Mouse (Mus musculus): ENCODE measurements at regions not wholly inside any gene's neighbourhood (a gene's known extent, or its start where the extent isn't known, plus 50 kb on each side); places are given as distances from the start of the nearest gene placed in this dataset.
A peak's percentile ranks its signal among the peaks of the same experiment; 100 is the strongest.

DNA sequence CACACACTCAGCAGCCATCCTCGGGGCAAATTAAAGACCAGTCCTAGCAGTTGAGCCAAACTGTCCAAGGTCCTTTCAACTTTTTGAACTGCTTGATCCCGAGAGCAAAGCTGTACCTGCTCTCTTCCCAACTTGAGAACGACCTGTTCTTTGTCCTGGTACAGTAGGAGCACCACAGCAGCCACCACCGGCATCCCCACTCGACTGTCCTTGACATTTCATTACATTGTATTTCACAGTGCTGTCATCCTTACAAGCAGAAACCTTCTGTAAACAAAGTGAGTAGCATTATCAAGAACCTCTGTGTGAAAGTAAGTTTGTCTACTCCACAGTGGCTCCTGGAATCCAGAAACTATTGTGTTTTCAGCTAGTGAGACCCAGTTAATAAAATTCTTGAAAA is 240.2 kb upstream of the Zfp462 start:
- no peak for DNase-seq (ENCODE audit: low spot score in 2 of 2)

DNA sequence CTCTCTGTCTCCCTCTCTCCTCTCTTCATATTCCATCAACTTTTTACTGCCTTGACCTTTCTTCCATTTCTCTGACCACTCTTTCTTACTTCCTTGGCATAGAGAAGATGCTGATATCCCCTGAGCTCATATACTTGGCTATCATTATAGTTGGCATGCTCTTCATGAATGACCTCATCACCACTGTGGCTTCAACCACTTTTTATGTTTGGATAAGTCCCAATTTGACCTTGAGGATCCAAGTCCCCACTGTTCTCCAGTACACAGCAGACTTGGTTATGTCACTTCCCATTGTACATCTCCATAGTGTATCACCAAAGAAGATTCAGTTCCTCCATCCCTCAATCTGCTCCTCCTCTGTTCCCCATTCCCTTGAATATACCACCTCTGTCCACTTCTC is 235.1 kb upstream of the Zfp462 start:
- no peak for DNase-seq (ENCODE audit: low spot score in 2 of 2)

DNA sequence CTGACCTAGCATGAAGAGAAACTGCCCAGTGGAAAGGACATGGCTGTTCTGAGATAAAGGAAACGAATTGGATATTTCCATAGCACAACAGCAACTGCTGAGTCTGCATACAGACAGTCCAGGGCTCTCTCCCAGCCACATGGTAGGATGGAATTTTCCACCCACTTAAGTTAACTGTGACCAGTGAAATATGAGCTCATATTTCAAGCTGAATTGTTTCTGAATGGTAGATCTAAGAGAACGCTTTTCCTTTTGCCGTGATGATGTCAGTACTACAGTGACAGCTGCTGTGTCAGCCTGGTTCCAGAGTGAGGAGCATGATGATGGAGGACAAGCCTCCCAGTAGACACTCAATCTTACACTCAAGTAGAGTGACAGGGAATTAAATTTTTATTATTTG is 231.9 kb upstream of the Zfp462 start:
- no peak for DNase-seq (ENCODE audit: low spot score in 2 of 2)

DNA sequence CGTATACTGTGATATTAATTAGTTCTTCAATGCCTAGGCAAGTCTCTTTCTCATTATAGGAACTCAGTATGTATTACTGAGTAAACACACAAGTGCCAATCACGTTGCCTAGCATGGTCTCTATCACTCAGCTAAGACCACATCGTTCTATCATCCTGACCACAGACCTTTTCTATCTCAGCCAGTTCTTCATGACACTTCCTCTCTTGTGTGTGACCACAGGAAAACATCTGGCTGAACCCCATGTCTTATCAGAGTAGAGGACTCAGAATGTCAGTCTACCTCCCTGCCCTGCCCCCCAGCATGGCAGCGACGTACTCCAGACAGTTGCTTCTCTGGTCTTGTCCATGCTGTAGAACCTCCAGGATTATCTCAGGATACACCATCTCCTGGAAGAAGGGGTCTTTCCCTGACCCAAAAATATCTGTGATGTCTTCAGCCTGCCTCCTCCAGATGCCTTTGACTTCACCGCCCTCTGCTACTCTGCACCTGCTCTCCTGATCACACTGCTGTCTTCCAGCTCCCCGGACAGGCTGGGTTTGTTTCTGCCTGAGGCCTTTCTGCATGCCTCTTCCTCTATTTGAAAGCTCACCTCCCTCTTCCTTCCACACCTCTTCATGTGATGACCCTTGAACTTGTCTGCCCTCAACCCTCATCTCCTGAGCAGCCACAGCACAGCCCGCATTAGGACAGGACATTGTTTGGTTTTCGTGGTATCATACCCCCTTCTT is 230.1 kb upstream of the Zfp462 start:
- no peak for DNase-seq (ENCODE audit: low spot score in 2 of 2)

DNA sequence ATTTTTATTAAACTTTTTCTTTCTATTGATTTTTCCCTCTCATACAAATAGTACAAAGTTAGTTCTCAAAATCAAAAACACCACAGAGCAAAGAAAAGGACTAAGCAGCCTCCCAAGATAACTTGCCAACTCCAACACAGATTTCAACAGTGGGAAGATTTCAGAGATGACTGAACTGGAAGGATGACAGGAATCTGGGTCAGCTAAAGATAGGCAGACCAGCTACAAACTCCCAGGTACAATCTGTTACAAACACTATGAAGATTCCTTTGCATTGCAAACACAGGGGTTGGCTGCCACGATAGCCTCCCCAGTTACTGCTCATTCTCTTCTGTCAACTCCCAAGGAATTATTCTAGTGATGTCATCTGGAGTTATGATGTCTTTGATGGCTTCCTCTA is 226.8 kb upstream of the Zfp462 start:
- DNase-seq (ENCODE audit: low spot score in 2 of 2) = no peak

DNA sequence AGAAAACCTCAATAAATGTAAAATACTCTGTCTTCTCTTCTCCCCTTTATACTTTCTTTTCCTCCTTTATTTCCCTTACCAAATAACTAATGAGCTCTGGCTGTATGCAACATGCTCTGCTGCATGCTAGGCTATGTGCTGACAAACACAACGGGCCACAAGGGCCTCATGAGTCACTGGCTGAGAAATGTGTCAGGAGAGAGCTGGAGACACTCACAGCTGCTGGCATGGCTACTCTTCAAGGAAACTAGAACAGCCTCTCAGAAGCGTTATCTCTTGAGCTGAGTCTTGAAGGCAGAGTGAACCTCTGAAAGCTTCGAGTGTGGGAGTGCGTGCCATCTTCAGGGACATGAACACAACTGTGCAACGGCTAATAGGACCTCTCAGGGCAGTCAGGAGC is 205.8 kb upstream of the Zfp462 start:
- no peak for DNase-seq (ENCODE audit: low spot score in 2 of 2)

DNA sequence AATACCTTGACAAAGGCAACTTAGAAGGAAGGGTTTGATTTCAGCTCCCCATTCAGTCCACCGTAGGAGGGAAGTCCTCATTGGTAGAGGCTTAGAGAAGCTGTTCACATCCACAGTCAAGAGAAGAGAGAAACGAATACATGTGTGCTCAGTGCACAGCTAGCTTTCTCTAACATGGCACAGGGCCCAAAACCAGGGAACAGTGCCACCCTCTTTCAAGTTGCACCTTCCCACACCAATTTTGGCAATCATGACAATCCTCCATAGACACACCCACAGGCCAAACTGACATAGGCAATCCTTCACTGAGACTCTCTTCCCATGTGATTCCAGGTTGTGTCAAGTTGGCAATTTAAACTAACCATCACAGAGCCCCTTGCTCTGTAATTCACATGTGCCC is 193.4 kb upstream of the Zfp462 start:
- DNase-seq (ENCODE audit: low spot score in 2 of 2) = no peak

DNA sequence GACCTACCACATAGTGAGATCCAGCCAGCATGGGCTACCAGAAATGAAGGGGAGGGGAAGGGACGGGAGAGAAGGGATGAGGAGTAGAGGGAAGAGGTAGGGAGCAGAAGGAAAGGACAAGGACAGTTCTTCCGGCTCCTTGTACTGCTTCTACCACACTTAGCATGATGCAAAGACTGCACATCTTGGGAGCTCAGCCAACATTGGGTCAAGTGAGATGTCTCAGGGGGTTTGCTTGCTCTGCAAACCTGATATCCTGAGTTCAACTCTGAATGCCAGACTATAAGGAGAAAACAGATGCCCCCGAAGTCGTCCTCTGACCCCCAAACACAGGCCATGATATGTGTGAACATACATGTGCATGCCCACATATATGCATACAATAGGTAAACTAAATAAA is 188.4 kb upstream of the Zfp462 start:
- DNase-seq (ENCODE audit: low spot score in 2 of 2) = no peak

DNA sequence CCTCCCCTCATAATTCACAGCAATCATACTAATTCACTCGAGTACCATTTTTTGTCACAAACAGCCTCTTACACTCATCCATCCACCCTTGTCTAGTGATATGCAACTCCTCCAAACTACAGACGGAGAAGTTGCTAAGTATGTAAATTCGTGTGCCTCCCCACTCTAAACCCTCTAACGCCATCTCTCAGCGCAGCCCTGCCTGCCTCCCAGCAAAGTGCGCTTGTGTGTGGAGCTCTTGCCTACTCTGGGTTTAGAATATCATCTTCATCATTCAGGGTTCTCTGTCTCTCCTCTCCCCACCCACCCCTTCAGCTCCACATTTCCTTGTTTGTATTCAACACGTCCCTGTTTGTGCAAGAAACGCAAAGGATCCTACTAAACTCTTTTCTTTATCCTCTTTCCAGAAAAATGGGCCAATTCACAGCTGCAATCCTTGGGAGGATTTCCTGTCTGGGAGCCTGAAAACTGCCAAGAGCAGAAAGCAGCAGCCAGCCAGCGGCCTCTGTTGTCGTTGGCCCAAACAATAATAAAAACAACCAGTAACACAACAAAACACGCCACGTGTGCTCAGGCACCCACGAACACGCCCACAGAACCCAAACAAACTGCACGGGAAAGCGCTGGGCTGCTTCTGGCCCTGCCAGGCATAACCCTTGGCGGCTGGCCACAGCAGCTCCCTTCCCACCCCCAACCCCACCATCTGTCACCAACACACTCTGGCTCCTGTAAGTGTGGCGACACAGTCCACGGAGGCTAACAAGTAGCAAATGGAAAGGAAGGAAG is 186.9 kb upstream of the Zfp462 start:
- DNase-seq (ENCODE audit: low spot score in 2 of 2) = peak; percentile 64 to 69

DNA sequence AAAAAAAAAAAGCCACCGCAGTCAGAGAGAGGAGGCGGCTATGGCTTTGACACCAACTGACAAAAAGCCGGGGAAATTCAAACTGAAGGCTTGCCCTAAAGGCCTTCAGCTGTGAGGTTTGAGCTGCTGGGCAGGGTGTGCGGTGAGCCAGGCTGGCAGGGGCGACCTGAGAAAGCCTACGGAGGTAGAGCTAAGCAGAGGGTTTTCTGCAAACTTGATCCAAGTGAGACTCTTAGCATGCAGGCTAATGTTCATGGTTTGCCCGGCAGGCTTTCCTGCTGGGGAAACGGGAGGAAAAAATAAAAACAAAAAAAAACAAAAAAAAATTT is 186.4 kb upstream of the Zfp462 start:
- DNase-seq (ENCODE audit: low spot score in 2 of 2) = no peak

DNA sequence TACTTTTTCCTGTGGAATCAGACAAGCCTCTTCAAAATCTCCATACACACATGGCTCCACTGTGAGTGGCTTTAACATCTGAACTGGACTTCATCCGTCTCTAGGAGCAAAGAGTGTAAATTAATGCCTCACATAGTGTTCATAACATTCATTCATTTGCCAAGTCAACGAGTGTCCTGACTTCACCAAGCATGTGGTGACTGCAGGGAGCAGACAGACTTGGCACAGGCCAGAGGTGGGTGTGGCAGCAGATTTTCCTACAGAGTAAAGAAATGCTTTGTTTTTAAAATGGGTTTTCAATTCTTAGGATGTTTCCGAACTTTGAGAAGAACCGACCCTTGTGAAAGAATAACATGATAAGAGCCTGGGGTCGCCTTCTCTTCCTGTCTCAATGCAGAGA is 183.6 kb upstream of the Zfp462 start:
- no peak for DNase-seq (ENCODE audit: low spot score in 2 of 2)

DNA sequence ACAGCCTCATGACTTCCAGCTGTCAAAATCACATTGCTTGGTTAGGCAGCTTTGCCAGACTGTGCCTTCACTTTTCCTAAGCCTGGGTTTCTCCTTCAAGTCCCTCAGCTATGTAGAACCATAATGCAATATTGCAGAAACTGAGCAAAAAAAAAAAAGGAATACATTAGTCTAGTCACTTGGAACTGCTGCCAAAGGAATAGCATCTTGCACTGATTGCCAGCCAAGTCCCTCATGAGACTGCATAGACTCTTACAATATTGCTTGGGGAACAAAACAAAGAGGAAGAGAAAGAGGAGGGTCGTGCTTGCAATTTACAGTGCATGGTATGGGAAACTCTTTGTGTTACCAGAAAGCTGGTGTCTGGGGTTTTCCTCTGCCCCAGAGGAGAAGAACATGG is 179.8 kb upstream of the Zfp462 start:
- peak; percentile 48 to 65 for DNase-seq (ENCODE audit: low spot score in 2 of 2)

DNA sequence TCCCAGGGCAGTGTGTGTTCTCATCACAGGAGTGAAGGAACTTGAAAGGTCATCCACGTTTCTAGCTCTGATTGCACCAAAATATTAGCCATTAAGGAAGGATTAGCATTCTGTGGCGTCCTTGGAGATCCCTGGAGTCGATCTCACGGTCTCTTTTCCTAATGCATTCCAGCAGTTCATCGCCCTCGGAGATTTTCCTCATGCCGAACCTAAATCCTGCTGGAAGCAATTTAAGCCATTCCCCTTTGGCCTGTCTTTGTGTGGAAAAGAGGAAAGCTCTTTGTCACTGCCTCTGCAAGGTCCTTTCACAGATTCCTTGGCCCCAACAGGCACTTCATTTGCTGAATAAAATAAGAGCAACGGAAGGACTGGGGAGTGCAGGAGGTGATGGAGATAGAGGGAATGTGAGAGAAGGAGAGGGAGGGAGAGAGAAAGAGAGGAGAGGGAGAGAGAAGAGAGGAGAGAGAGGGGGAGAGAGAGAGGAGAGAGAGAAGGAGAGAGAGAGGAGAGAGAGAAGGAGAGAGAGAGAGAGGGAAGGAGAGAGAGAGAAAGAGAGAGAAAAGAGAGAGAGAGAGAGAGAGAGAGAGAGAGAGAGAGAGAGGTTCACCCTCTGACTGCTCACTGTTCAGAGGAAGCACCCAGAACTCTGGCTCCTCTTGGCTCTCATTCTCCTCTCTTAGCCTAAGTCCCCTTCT is 177.2 kb upstream of the Zfp462 start:
- no peak for DNase-seq (ENCODE audit: low spot score in 2 of 2)

DNA sequence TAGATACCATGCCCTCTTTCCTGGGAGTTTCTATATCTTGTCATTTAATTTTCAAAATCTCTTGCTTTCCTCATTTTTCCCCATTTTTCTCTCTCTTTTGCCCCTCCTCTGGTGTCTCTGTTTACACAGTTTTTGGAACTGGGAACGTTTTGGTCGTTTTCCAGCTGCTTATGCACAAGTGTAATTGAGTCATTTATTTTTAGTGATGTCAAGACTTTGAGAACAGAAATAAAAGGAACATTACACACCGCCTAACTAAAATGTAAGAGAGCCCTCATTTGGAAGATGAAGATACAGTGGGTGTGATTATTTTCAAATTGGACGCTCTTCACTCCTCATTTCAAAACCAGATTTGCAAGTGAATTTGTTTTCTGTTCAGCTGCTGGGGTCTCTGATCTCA is 176.0 kb upstream of the Zfp462 start:
- DNase-seq (ENCODE audit: low spot score in 2 of 2) = no peak

DNA sequence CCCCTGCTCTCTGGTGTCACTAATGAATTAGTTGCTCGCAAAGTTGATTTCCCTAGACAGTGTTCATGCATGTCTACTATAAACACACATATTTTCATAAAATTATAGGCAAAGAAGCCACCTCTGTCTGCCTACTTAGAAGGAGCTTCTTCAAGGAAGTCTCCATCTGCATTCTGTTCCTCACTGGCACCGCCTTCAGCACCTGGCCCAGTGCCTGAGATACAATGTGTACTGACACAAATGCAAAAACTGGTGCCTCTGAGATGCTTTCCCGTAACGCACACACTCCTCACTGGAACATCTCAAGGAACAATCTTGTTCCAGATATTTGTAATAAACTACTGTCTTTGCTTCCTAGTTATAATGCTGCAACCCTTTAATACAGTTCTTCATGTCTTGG is 170.8 kb upstream of the Zfp462 start:
- DNase-seq (ENCODE audit: low spot score in 2 of 2) = peak; percentile 78

DNA sequence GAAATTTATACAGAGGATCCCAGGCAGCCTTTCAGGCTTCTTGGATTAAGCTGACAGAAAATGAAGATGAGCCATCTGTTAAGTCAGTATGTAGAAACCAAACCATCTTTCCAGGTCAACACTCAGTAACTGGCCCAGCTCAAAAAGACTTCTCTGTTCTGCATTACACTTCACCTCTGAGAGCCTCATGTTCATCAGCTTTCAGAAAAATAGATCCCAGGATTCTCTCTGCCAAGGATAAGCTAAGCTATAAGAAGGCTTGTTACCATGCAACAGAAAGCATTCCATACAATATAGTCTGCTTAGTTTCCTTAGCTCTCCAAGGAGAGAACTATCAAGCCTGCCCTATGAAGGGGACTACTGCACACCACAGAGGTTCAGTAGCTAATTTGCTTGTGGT is 170.1 kb upstream of the Zfp462 start:
- DNase-seq (ENCODE audit: low spot score in 2 of 2) = peak in 1 of 2 experiments; percentile 27

DNA sequence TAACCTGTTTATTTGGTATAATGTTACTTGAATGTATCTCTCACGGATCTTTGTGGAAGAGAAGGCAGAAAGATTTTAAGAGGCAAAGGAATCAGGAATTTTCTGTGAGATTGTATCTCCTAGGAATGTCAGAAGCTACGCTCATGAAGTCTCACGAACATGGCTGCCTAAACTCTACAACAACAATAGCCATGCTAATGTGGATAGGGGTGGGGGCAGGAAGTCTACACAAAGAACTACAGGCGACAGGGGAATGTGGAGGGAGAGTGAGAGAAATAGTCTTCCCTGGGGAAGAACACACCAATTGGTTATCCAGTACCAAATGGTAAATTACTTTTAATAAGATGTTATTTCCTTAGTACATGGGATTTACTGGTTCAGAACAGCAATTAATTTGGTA is 164.3 kb upstream of the Zfp462 start:
- DNase-seq (ENCODE audit: low spot score in 2 of 2) = no peak

DNA sequence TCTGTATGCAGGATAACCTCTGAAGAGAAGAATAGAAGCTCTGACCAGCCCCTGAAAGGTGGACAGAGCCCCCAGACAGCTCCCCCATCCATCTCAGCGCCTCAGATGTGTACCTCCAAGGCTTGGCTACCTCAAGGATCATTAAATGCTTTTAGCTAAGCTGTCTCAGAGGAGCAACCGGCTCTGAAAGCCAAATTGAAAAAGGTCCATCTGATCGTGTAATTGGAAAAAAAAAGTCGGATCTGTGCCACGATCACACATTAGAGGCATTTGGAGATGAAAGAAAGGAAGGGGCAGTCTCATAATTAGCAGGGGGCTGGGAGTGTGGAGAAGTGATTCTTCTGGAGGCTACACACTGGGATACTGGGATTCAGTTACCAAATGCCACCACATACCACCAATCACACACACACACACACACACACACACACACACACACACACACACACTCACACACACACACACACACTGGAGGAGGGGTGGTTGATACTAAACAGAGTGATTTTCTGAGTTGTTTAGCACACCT is 153.6 kb upstream of the Zfp462 start:
- DNase-seq (ENCODE audit: low spot score in 2 of 2) = no peak

DNA sequence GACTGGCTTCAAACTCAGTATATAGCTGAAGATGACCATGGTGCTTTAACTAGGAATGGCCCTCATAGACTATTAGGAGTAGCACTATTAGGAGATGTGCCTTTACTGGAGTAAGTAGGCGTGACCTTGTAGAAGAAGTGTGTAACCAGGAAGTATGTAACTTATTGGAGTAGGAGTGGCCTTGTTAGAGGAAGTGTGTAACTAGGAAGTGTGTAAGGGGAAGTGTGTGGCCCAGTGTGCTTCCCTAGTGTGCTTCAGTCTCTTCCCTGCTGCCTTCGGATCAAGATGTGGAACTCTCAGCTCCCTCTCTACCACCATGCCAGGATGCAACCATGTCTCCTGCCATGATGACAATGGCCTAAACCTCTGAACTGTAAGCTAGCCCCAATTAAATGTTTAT is 151.0 kb upstream of the Zfp462 start:
- no peak for DNase-seq (ENCODE audit: low spot score in 2 of 2)

DNA sequence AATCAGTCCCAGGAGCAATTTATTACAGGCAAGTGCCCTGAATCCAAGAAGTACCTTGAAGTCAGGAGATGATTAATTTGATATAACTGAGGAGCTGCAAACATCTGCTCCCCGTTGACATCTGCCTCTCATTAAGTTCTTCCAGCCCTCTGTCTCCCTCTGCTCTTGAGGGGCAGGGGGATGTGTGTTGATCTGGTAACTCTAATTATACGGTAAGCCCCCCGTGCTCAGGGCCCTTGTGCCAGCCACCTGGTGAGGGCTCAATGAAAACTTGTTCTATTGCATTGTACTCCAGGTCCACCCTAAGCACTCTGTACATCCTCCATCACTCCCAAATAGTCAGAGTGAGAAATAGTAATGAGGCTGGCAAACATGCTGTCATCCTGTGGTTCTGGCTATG is 149.6 kb upstream of the Zfp462 start:
- no peak for DNase-seq (ENCODE audit: low spot score in 2 of 2)

DNA sequence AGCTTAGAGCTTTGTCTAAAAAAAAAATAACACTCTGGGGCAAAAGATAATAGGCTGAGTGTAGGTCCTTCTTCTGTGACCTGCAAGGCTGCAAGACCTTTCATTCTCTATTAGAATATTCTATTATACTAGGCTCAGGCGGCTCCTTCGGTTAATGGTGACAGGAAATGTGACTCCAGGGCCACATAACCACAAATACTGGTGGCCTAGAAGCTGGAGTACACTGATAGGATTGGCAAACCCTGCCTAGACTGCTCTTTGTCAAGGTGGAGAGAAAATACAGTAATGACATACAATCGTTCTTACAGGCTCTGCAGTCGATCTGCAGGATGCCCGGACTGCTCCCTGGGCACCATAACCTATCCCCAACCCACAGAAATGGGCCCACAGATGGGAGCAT is 146.3 kb upstream of the Zfp462 start:
- DNase-seq (ENCODE audit: low spot score in 2 of 2) = no peak

DNA sequence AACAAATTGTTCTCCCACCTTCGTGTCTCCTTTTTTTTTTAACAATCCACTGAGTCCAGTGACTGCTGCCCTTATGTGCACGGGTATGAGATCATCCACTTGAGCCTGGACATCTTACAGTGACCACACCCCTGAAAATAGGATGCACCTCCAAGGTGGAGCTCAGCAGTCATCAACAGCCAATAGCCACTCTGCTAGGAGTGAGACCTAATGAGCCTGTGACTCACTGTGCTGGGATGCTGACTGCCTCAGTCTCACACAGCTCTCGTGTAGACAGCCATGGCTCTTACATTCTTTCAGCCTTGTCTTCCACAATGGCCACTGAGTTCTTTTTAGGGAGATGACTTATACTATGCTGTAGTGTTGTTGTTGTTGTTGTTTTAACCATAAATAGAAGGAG is 133.7 kb upstream of the Zfp462 start:
- DNase-seq (ENCODE audit: low spot score in 2 of 2) = no peak
